Mouse (Mus musculus) layer of hippocampus, postnatal 25 days (tissue): ENCODE measurements at regions not wholly inside any gene's neighbourhood (a gene's known extent, or its start where the extent isn't known, plus 50 kb on each side); places are given as distances from the start of the nearest gene placed in this dataset.

Source experiments
- DNase-seq, 2 experiments: peaks; one replicate each; pipeline ENCODE4 v3.0.0; 2022; ENCODE audit warnings: mixed read lengths in 2 of 2, low spot score in 1 of 2; ENCODE audit errors: extremely low spot score in 1 of 2

GRCm38 (mm10) chr15:42280810-42281209 is 2146.6 kb downstream of the 9330182O14Rik start:
- no peak for DNase-seq

- no peak for DNase-seq
These were observed 2162.2 kb downstream of the 9330182O14Rik start for GRCm38 (mm10) chr15:42296406-42296805.

GRCm38 (mm10) chr15:42297430-42297829 is 2163.3 kb downstream of the 9330182O14Rik start:
- DNase-seq, result no peak

- no peak for DNase-seq
These were observed 2167.8 kb downstream of the 9330182O14Rik start for GRCm38 (mm10) chr15:42301956-42302355.

- no peak for DNase-seq
These were observed 2169.9 kb downstream of the 9330182O14Rik start for GRCm38 (mm10) chr15:42304097-42304496.

GRCm38 (mm10) chr15:42309586-42309985 is 2175.4 kb downstream of the 9330182O14Rik start:
- DNase-seq, result no peak

- no peak for DNase-seq
These were observed 2177.0 kb downstream of the 9330182O14Rik start for GRCm38 (mm10) chr15:42311166-42311565.

GRCm38 (mm10) chr15:42320349-42320748 is 2186.2 kb downstream of the 9330182O14Rik start:
- DNase-seq, result no peak

- DNase-seq, result no peak
These were observed 2188.8 kb downstream of the 9330182O14Rik start for GRCm38 (mm10) chr15:42322940-42323339.

- no peak for DNase-seq
These were observed 2191.1 kb downstream of the 9330182O14Rik start for GRCm38 (mm10) chr15:42325221-42325620.

GRCm38 (mm10) chr15:42328535-42328934 is 2194.4 kb downstream of the 9330182O14Rik start:
- DNase-seq, result no peak

GRCm38 (mm10) chr15:42329742-42330141 is 2195.6 kb downstream of the 9330182O14Rik start:
- no peak for DNase-seq

- DNase-seq, result no peak
These were observed 2199.5 kb downstream of the 9330182O14Rik start for GRCm38 (mm10) chr15:42333642-42334041.

GRCm38 (mm10) chr15:42346131-42346530 is 2212.0 kb downstream of the 9330182O14Rik start:
- DNase-seq, result no peak

- DNase-seq, result no peak
These were observed 2227.7 kb downstream of the 9330182O14Rik start for GRCm38 (mm10) chr15:42361871-42362270.

GRCm38 (mm10) chr15:42364979-42365378 is 2230.8 kb downstream of the 9330182O14Rik start:
- no peak for DNase-seq

- DNase-seq, result no peak
These were observed 2232.6 kb downstream of the 9330182O14Rik start for GRCm38 (mm10) chr15:42366796-42367195.

GRCm38 (mm10) chr15:42369603-42370002 is 2235.4 kb downstream of the 9330182O14Rik start:
- no peak for DNase-seq

- no peak for DNase-seq
These were observed 2235.9 kb downstream of the 9330182O14Rik start for GRCm38 (mm10) chr15:42370044-42370443.

- no peak for DNase-seq
These were observed 2238.6 kb downstream of the 9330182O14Rik start for GRCm38 (mm10) chr15:42372704-42373286.
